Mouse (Mus musculus) adrenal gland, postnatal 0 days (tissue): ENCODE measurements around the gene 9230112D13Rik. TPM values are rescaled to one million over a fixed set of nuclear protein-coding genes. Genes with fewer than 3 reads are reported as not detected.

Source experiments
- polyA plus RNA-seq: library from polyadenylated mRNA; unstranded; fragments of >200 nt; fragmentation: Nextera tagmentation; extraction: Ambion mirVana; gene quantifications from 2 replicates; pipeline ENCODE4 v1.2.1, GENCODE M21; 2015

9230112D13Rik gene
- not detected in 2 replicates for polyA plus RNA-seq

GRCm38 (mm10) chr14:34522701-34523100 lies at the start of gene 9230112D13Rik:
Gene 9230112D13Rik (minus strand): TSS chr14:34522801.

GRCm38 (mm10) chr14:34503325-34503647 lies 19.3 kb downstream of the 9230112D13Rik start, which contains the start of gene Bmpr1a:
Gene Bmpr1a (minus strand): TSS chr14:34503341.

Other genes starting within 250 kb of the 9230112D13Rik start
- 8.2 and 9.6 TPM in 2 replicates for gene Shld2, start 212.3 kb downstream of the 9230112D13Rik start, polyA plus RNA-seq
- gene Glud1, start 212.1 kb downstream of the 9230112D13Rik start, polyA plus RNA-seq = 67.2 and 81.3 TPM in 2 replicates
- 0.52 and 2.2 TPM in 2 replicates for gene Fam25c, start 167.4 kb downstream of the 9230112D13Rik start, polyA plus RNA-seq
- 34.9 and 180 TPM in 2 replicates for gene Sncg, start 148.0 kb downstream of the 9230112D13Rik start, polyA plus RNA-seq
- 5.7 and 13.2 TPM in 2 replicates for gene Mmrn2, start 147.3 kb downstream of the 9230112D13Rik start, polyA plus RNA-seq
- 29.6 and 30.3 TPM in 2 replicates for gene Bmpr1a, start 19.5 kb downstream of the 9230112D13Rik start, polyA plus RNA-seq
- gene Ldb3, start 65.9 kb upstream of the 9230112D13Rik start, polyA plus RNA-seq = 1.3 and 4.4 TPM in 2 replicates
- gene Opn4, start 77.3 kb upstream of the 9230112D13Rik start, polyA plus RNA-seq = 0.14 TPM in 1 of 2 replicates, not detected in the other
- gene Wapl, start 151.1 kb upstream of the 9230112D13Rik start, polyA plus RNA-seq = 16.5 and 25.8 TPM in 2 replicates